Mouse (Mus musculus) embryonic stem cell, embryonic (primary cell): ENCODE measurements around the gene Slc7a14.

Experiments
- CTCF ChIA-PET, 4 experiments: fragments of 300-600 bp in 2 of 4; fragments of 350-600 bp in 2 of 4; sonication (Branson Sonifier 250); formaldehyde crosslinking; loops; one replicate each; lab custom pipeline; 2022; ENCODE audit warnings: inconsistent platforms in 2 of 4; lab: Charles Lee
- POLR2A ChIA-PET, 4 experiments: fragments of 300-600 bp in 2 of 4; fragments of 350-600 bp in 2 of 4; sonication (Branson Sonifier 250); formaldehyde crosslinking; loops; one replicate each; lab custom pipeline; 2022; ENCODE audit warnings: antibody characterized with exemption in 4 of 4, inconsistent platforms in 1 of 4; lab: Charles Lee

Gene Slc7a14

DNA sequence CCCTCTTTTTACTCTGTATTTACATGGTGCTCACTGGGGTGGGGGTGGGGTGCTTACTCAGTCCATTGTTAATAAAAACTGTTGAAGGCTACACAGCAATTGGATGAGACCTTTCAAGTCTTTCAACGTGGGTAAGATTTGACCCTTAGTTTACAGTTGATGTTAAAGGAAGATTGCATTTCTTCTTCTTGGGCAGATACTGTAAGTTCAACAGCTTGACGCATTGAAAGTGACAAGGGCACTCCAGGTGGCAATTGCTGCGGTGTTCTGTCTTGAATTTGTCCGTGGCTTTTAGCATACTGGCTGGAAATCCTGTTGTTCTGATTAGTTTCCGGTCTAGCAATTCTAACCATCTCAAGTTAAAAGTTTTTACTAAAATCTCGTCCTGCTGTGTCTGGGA is 148.8 kb downstream of the Slc7a14 start:
- POLR2A ChIA-PET: no interaction called here
- CTCF ChIA-PET: interaction anchor here in 3 of 4 experiments (0.6 to 2.2 kb wide), 3 partner anchors 22 to 142 kb away, joined by 4 to 9 read pairs (median 7); no protein-coding TSS in a partner anchor

- ChIA-PET CTCF (no interaction called here), POLR2A (no interaction called here)
These were observed 150.1 kb downstream of the Slc7a14 start for GRCm38 (mm10) chr3:31160046-31160445.

DNA sequence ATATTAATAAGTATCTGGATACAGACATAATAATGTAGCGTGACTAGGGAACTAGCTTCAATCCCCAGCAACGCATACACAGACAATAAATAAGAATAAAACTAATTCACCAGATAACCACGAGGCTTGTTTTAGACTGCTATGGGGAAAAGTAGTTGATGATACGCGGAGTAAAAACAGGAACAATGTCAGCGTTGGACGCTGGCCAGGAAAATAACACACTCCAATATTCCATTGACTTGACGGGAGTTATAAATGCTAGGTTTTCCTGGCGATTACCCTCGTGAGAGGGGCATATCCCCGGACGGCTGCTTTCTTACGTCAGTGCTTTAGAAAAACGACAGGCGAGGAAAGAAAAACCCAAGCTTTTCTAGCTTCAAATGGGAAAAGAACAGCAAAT is 152.4 kb downstream of the Slc7a14 start:
- POLR2A ChIA-PET: no interaction called here
- CTCF ChIA-PET: interaction anchor here in 2 of 4 experiments (0.7 kb wide), 2 partner anchors 33 to 110 kb away, joined by 3 to 8 read pairs; no protein-coding TSS in a partner anchor

DNA sequence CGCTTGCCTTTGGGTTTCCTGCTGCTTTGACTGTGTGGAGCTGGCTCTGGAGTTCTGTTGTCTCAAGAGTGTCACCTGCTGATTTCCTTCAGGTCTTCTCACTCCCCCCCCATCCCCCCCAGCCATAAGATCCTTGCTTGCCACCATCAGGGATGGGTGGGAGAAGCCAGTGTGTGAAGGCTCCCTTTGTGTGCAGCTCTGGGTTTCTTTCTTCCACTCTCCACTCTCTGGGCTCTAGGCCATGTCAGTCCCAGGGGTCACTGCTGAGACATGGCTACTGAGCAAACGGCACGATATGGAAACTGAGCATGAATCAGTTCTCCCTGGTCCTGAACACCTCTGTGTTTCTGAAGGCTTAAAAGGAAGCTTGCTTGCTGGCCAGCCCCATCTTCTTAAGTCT is 154.1 kb downstream of the Slc7a14 start:
- ChIA-PET CTCF (no interaction called here), POLR2A (interaction anchor here in 1 of 4 experiments (0.6 kb wide), 1 partner anchor 454 kb away, joined by 3 read pairs; no protein-coding TSS in a partner anchor)
